Mouse (Mus musculus) midbrain, embryonic 11.5 days (tissue): ENCODE data around the gene Pdpr. TPM values are rescaled to one million over a fixed set of nuclear protein-coding genes. Genes with fewer than 3 reads are reported as not detected.
"Not testable (repeated sequence)": the region's sequence is repeated elsewhere in the genome, so short reads cannot be mapped to it uniquely, and the experiment has no call there.

ENCODE experiments used
- ATAC-seq: fragments of 200-750 bp; cut with Nextera tagmentation; 2 replicates; pipeline ENCODE4 v1.8.0; 2017; ENCODE audit warnings: moderate TSS enrichment, moderate library complexity; ENCODE audit not compliant: low FRiP score
- DNase-seq: peaks from one replicate; pipeline ENCODE4 v3.0.0; 2015; ENCODE audit warnings: low spot score; ENCODE audit errors: missing footprints
- H3K27ac ChIP-seq: fragments of 300-500 bp; sonication (generic); 2 replicates; pipeline ENCODE4 v1.5.1; 2014; ENCODE audit warnings: low read depth, low read length
- H3K27me3 ChIP-seq: fragments of 300-500 bp; sonication (generic); 2 replicates; pipeline ENCODE4 v1.6.1; 2014; ENCODE audit warnings: mild to moderate bottlenecking, low read length, moderate library complexity, mixed read lengths; ENCODE audit not compliant: control insufficient read depth, insufficient read depth
- H3K36me3 ChIP-seq: fragments of 300-500 bp; sonication (generic); 2 replicates; pipeline ENCODE4 v1.6.1; 2014; ENCODE audit warnings: mild to moderate bottlenecking, low read length, moderate library complexity, mixed read lengths; ENCODE audit not compliant: control insufficient read depth, insufficient read depth
- H3K4me1 ChIP-seq: fragments of 300-500 bp; sonication (generic); 2 replicates; pipeline ENCODE4 v1.6.1; 2014; ENCODE audit warnings: low read length; ENCODE audit not compliant: control insufficient read depth, insufficient read depth
- H3K4me2 ChIP-seq: fragments of 300-500 bp; sonication (generic); 2 replicates; pipeline ENCODE4 v1.6.1; 2014; ENCODE audit warnings: mild to moderate bottlenecking, moderate library complexity
- H3K4me3 ChIP-seq: fragments of 300-500 bp; sonication (generic); 2 replicates; pipeline ENCODE4 v1.5.1; 2014; ENCODE audit warnings: low read depth, low read length
- H3K9ac ChIP-seq: fragments of 300-500 bp; sonication (generic); 2 replicates; pipeline ENCODE4 v1.6.1; 2014; ENCODE audit warnings: low read length
- H3K9me3 ChIP-seq: fragments of 300-500 bp; sonication (generic); 2 replicates; pipeline ENCODE4 v1.6.1; 2016; ENCODE audit warnings: low read length; ENCODE audit not compliant: control insufficient read depth
- WGBS: fragments of 180-500 bp; shearing (Covaris S2); extraction: QIAGEN DNeasy Blood & Tissue Kit; methylation state at CpG from one replicate; pipeline ENCODE4 v1.1.7; 2014; 5-methylcytosine and 5-hydroxymethylcytosine counted together
- polyA plus RNA-seq: library from polyadenylated mRNA; unstranded; fragments of >200 nt; fragmentation: Nextera tagmentation; extraction: Ambion mirVana; gene quantifications from 2 replicates; pipeline ENCODE4 v1.2.1, GENCODE M21; 2014

The Pdpr gene
- polyA plus RNA-seq, 1 experiment from 2014 or later, result 5.0 TPM

DNA sequence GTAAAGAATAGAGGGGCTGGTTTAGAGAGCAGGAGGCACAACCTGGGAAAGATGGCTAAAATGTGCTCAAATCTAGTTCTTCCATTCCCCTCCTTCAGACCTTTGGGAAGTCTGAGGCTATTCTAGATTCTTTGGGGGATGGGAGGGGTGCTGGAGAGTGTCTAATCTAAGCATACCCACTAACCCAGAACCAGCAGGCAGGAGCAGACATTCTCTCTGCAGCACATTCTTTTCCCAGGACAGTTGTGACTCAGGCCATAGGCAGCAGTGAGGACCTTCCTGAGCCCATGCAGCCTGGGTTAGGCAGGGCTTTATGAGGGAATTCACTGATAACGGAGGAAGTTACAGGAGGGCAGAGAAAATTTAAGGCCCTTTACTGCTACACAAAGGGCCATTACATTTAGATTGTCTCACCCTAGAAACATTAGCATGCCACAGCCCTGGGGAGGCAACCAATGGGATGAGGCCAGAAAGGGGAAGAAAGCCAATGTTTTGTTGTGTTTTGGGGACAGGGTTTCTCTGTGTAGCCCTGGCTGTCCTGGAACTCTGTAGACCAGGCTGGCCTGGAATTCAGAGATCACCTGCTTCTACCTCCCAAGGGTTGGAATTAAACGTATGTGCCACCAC, 35.4 kb upstream of the Pdpr start:
- WGBS, result 83% methylated on average over 2 of the region's 2 CpGs
- Histone ChIP-seq H3K4me1 (peaks cover 12% of the 10 kb centered on the region), H3K4me3 (no peak overlapping the region), H3K9ac (no peak overlapping the region), H3K4me2 (no peak overlapping the region), H3K36me3 (peaks cover 15% of the 10 kb centered on the region), H3K27ac (no peak overlapping the region), H3K9me3 (no peaks in the 10 kb centered on the region), H3K27me3 (no peaks in the 10 kb centered on the region)
- ATAC-seq (no peak), DNase-seq (no peak)

DNA sequence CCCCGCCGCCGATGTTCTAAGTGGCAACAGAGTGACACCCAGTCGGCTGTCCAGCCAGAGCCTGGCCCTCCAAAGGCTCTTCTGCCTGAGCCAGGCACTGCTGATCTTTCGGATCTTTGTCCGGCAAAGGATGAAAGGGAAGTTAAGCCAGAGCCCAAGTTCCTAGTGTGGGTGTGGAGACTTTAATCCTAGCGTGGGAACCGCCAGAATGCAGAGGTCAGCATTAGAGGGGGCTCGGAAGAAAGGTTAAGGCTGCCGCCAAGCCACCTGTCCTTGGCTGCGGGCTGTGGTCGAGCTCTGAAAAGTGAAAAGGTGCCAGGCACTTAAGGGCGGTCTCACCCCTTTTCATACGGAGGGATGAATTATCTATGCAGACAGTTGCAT, 32.8 kb upstream of the Pdpr start:
- peak overlapping the region; percentile 14 for H3K9ac ChIP-seq
- H3K4me1 ChIP-seq, result peaks cover 12% of the 10 kb centered on the region
- H3K36me3 ChIP-seq, result no peaks in the 10 kb centered on the region
- peak overlapping the region; percentile 34 for H3K4me3 ChIP-seq
- DNase-seq, result no peak
- peak overlapping the region; percentile 26; the same call in 1 of the 2 replicates for H3K27ac ChIP-seq
- under 1% methylated on average over 14 of the region's 14 CpGs for WGBS
- peak overlapping the region; percentile 53 for H3K4me2 ChIP-seq
- ATAC-seq, result peak; percentile 45
- no peaks in the 10 kb centered on the region for H3K9me3 ChIP-seq
- H3K27me3 ChIP-seq, result no peaks in the 10 kb centered on the region

DNA sequence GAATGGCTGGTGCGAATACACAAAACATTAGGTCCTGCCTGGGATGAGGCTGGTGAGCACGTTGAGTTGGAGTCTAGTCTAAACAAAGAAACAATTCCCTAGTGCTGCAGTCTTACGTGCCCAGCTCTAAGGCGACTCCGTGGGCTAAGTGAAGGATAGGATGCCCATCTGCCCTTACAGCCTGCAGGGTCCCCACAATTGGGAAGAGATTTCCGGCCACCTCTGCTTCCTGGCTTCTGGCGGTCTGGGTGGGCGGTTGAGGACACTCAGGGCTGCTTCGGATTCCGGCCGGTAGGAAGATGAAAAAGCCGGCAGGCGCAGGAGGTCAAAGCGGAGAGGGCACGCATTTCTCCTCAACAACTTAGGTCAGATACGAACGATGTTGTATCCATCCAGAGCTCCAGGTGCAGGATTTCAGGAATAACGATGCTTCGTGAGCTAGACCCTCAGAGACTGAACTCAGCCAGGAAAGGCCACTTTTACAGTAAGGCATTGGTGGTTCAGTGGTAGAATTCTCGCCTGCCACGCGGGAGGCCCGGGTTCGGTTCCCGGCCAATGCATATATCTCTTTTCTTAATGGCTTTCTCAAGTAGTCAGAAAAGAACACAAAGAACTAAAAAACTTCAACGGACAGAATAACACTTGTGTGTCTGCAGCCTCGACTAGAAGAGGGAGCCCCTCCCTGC, 32.2 kb upstream of the Pdpr start:
- Histone ChIP-seq H3K4me3 (peak overlapping the region; percentile 34), H3K36me3 (no peaks in the 10 kb centered on the region), H3K9me3 (no peaks in the 10 kb centered on the region), H3K9ac (peak overlapping the region; percentile 14), H3K4me1 (peaks cover 8% of the 10 kb centered on the region), H3K27ac (peak overlapping the region; percentile 26; the same call in 1 of the 2 replicates), H3K4me2 (peak overlapping the region; percentile 53), H3K27me3 (no peaks in the 10 kb centered on the region)
- DNase-seq, result peak; percentile 100
- WGBS, result under 1% methylated on average over 27 of the region's 27 CpGs
- peak; percentile 86 for ATAC-seq

DNA sequence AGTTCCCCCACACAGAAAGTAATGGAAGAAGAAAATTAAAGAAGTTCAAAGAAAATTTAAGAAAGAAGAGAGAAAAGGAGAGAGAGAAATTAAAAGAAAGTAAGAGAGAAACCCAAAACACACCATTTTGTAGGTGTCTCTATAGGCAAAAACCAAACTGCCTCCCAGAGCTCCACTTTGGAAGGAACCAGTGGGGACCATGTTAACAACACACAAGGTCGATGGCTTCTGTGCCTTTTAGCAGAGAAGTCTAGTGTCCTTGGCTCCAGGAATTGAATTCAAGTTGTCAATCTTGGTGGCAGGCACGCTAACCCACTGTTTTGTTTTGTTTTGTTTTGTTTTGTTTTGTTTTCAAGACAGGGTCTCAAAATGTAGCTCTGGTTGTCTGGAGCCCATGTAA, 31.5 kb upstream of the Pdpr start:
- Histone ChIP-seq H3K4me3 (no peak overlapping the region), H3K27me3 (no peaks in the 10 kb centered on the region), H3K9ac (no peak overlapping the region), H3K36me3 (no peaks in the 10 kb centered on the region), H3K27ac (no peak overlapping the region), H3K4me1 (peaks cover 2% of the 10 kb centered on the region; the same call in 1 of the 2 replicates), H3K9me3 (no peaks in the 10 kb centered on the region), H3K4me2 (peak overlapping the region; percentile 53; the same call in 1 of the 2 replicates)
- WGBS, result 50% methylated on average over 2 of the region's 2 CpGs
- ATAC-seq (no peak), DNase-seq (peak; percentile 87)

DNA sequence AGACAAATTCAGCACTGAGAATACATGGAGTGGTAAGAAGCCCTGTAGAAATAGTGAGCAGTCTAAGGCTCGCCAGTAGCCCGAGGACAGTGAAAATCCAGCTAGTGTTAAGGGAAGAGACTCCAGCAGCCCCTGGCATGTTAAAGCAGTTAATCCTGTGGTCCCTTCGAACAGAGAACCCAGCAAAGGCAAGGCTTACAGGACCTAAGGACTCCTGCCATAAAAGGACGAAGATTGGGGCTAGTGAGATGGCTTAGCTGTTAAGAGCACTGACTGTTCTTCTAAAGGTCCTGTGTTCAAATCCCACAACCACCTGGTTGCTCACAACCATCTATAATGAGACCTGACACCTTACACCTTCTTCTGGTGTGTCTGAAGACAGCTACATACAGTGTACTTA, 28.1 kb upstream of the Pdpr start:
- no peaks in the 10 kb centered on the region for H3K27me3 ChIP-seq
- no peaks in the 10 kb centered on the region for H3K4me1 ChIP-seq
- no peaks in the 10 kb centered on the region for H3K36me3 ChIP-seq
- no peaks in the 10 kb centered on the region for H3K9me3 ChIP-seq
- H3K4me3 ChIP-seq, result no peak overlapping the region
- 61% methylated on average over 4 of the region's 4 CpGs for WGBS
- H3K27ac ChIP-seq, result no peak overlapping the region
- H3K4me2 ChIP-seq, result no peak overlapping the region
- ATAC-seq (no peak), DNase-seq (peak; percentile 68)
- no peak overlapping the region for H3K9ac ChIP-seq

DNA sequence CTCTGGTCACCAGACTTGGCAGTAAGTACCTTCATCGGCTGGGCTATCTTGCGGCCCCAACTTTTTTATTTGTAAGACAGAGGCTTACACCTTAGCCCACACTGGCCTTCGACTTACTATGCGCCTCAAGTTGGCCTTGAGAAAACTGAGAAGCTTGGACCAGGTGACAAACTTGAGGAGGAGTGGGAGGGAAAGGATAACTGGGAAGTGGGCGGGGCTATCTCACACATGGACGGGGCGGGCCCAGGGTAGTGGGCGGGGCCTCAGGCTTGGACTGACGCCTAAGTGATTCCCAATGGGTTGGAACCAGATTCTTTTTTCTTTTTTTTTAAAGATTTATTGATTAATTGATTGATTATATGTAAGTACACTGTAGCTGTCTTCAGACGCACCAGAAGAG, 27.0 kb upstream of the Pdpr start:
- Histone ChIP-seq H3K27ac (no peak overlapping the region), H3K4me3 (no peak overlapping the region), H3K9me3 (no peaks in the 10 kb centered on the region), H3K36me3 (no peaks in the 10 kb centered on the region), H3K9ac (no peak overlapping the region), H3K4me2 (no peak overlapping the region), H3K4me1 (no peaks in the 10 kb centered on the region), H3K27me3 (no peaks in the 10 kb centered on the region)
- peak; percentile 75 for DNase-seq
- ATAC-seq, result no peak
- 31% methylated on average over 10 of the region's 10 CpGs for WGBS

DNA sequence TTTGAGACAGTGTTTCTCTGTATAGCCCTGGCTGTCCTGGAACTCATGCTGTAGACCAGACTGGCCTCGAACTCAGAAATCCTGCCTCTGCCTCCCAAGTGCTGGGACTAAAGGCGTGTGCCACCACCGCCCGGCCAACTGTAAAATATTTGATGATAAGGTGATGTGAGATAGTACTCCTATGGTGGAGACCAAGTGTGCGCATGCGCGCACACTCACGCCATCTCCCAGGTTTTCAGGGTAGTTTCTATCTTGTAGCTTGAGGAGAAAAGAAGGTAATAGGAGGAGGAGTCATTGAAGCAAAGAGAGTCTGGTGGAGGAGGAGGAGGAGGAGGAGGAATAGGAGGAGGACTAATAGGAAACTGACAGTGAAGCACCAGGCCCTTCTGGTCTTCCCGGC, 25.8 kb upstream of the Pdpr start:
- not testable (repeated sequence) for ATAC-seq, H3K4me3 ChIP-seq
- WGBS, result 96% methylated on average over 9 of the region's 9 CpGs

DNA sequence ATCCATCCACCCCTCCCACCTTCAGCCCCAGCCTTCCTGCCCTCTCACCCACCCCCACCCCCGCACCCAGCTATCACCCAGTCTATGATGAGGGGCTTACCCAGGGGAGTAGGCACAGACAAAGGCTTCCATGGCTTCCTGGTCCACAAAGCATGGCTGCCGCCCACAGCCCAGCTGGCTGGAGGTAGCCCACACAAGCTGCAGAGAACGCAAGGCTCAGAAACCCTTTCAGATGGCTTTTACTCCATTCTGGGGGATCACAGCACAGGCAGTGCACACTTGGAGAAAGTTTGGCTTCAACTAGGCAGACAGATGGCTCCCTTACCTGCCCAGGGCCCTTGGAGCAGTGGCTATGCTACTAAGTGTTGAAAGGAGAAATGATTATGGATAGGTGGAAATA, 18.5 kb upstream of the Pdpr start:
- H3K9me3 ChIP-seq, result no peaks in the 10 kb centered on the region
- no peaks in the 10 kb centered on the region for H3K36me3 ChIP-seq
- no peak for DNase-seq
- no peak overlapping the region for H3K4me3 ChIP-seq
- no peaks in the 10 kb centered on the region for H3K27me3 ChIP-seq
- H3K27ac ChIP-seq, result no peak overlapping the region
- no peak overlapping the region for H3K9ac ChIP-seq
- WGBS, result 78% methylated on average over 3 of the region's 3 CpGs
- H3K4me2 ChIP-seq, result no peak overlapping the region
- no peak for ATAC-seq
- peaks cover 5% of the 10 kb centered on the region for H3K4me1 ChIP-seq

More for the DNA sequence above, 25.8 kb upstream of the Pdpr start:
- not testable (repeated sequence) for H3K9ac ChIP-seq, DNase-seq, H3K4me1 ChIP-seq, H3K27ac ChIP-seq, H3K36me3 ChIP-seq, H3K4me2 ChIP-seq, H3K27me3 ChIP-seq, H3K9me3 ChIP-seq

DNA sequence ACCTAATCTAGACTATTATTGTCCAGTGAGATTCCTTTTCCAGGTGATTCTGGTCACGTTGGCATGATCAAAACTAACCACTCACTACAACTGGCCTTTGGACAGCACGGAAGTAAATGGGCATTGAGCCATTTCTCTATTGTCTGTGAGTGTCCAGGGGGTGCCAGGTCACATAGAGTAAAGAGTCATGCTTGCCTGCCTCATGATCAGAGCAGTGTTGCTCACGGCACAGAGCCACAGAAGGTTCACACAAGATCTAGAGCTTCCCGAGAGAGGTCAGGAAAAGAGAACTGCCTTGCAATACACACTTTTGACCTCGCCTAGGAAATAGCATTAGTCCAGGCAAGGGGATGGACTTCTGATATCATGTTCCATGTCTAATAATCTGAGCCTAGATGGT, 15.0 kb upstream of the Pdpr start:
- H3K27me3 ChIP-seq, result no peaks in the 10 kb centered on the region
- no peak overlapping the region for H3K27ac ChIP-seq
- H3K4me3 ChIP-seq, result no peak overlapping the region
- H3K4me2 ChIP-seq, result no peak overlapping the region
- DNase-seq (no peak), ATAC-seq (no peak)
- 0 out of 2 replicates have a peak overlapping the region, but pooled peaks have one; percentile 20 for H3K9ac ChIP-seq
- peaks cover 10% of the 10 kb centered on the region for H3K4me1 ChIP-seq
- no peaks in the 10 kb centered on the region for H3K36me3 ChIP-seq
- 61% methylated on average over 5 of the region's 5 CpGs for WGBS
- H3K9me3 ChIP-seq, result no peaks in the 10 kb centered on the region
